Mouse (Mus musculus) CD4-positive, CD25-positive, alpha-beta regulatory T cell, adult 4 months (primary cell): ENCODE measurements around the gene Dhx34. TPM values are rescaled to one million over a fixed set of nuclear protein-coding genes. Genes with fewer than 3 reads are reported as not detected.

ENCODE experiments used
- ATAC-seq: one replicate; pipeline ENCODE4 v1.8.0; 2017
- polyA plus RNA-seq, 2 experiments: library from polyadenylated mRNA; unstranded; fragments of 100-300 nt; shearing (Covaris generic); gene quantifications; one replicate each; pipeline ENCODE4 v1.2.1; 2017

Dhx34 gene
- polyA plus RNA-seq, 2 experiments from 2014 or later = 9.3 to 13.7 TPM

DNA sequence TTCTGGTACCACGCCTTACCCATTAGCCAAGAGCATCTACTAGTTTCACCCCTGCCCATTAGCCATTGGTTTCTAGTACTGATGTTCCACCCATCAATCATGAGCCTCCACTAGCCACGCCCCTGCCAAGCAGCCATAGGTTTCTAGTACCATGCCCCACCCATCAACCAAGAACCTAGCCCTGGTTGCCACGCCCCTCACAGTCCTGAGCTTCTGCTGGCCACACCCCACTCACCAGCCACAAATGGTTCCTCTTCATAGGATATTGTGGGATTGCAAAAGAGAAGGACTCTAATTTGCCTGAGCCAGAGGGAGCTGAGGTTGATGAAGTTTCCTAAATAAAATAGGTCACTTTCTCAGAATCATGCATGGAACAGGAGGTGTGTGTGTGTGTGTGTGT, 61.1 kb downstream of the Dhx34 start:
- ATAC-seq = no peak

DNA sequence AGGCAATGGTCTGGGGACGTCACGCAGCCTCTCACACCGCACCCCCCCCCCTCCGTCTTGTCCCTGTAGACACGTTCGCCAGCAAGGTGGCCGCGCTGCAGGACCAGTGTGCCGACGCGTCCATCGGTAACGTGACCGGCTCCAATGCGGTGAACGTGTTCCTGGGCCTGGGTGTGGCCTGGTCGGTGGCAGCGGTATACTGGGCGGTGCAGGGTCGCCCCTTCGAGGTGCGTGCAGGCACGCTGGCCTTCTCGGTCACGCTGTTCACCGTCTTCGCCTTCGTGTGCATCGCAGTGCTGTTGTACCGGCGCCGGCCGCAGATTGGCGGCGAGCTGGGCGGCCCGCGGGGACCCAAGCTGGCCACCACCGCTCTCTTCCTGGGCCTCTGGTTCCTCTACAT, 63.1 kb downstream of the Dhx34 start:
- ATAC-seq = no peak

- ATAC-seq = no peak
These were observed 65.6 kb downstream of the Dhx34 start for GRCm38 (mm10) chr7:16156105-16156714.

DNA sequence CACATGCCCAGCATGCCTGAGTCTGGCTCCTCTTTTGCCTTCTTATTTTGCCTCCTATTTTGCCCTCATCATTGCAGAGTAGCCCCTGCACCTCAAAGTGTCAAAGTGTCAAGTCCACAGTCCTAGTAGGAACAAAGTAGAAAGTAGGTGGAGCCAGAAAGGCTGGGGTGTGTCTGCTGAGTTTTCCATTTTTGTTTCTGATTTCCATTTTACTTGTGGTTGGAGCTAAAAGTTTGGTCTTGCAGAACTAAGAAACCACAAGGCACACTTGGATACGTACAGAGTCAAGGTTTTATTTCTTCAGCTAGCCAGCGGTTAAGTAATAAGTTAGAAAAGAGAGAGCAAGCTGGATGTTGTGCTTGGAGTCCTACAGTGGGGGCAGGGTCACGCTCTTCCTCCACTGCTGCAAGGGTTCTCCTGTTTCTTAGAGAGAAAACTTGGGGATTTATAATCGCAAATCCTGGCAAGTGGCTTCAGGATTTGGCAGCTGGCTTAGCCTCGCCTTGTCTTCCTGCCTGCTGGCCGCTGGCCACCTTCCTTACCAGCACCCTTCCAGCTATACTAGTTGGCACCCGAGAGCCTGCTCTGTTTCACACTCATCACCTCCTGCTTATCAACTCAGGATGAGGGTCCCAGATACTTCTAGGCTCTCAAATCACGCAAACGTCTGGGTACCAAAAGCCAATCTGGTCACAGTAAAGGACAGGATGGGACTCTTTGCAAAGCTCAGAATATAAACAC, 66.5 kb downstream of the Dhx34 start:
- ATAC-seq = no peak

GRCm38 (mm10) chr7:16153522-16153921, 68.3 kb downstream of the Dhx34 start:
- peak; percentile 71 for ATAC-seq

GRCm38 (mm10) chr7:16150191-16151145, 71.4 kb downstream of the Dhx34 start:
- no peak for ATAC-seq

DNA sequence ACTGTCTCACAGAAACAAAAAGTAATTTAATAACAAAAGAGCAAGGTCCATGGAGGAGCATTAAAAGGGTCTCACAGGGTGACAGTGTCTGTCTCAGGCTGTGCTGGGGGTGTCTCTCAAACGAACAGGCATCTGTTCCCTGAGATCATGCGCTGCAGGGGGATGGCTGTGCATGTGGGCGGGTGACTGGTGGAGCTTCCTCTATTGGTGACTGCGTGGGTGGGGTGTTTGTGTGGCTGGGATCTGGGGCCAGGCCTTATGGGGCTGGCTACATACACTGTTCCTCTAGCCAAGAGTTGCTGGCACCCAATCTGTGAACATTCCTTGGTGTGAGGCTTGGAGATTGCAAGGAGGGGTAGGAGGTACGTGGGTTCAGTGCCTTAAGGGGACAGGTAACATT, 72.6 kb downstream of the Dhx34 start:
- ATAC-seq = no peak

GRCm38 (mm10) chr7:16147643-16148042, 74.2 kb downstream of the Dhx34 start:
- ATAC-seq = no peak

Other genes with a start within 250 kb of the Dhx34 start
- gene Bicra, start 174.1 kb downstream of the Dhx34 start, polyA plus RNA-seq = 1 to 10 TPM; 3.6 to 3.9 TPM
- gene Zfp541, start 160.2 kb downstream of the Dhx34 start, polyA plus RNA-seq = not detected
- 100 to 1,000 TPM; 198 to 297 TPM for gene Napa, start 123.6 kb downstream of the Dhx34 start, polyA plus RNA-seq
- 10 to 100 TPM; 22.0 to 32.9 TPM for gene Kptn, start 102.1 kb downstream of the Dhx34 start, polyA plus RNA-seq
- gene Slc8a2, start 92.2 kb downstream of the Dhx34 start, polyA plus RNA-seq = not detected
- gene Meis3, start 46.9 kb downstream of the Dhx34 start, polyA plus RNA-seq = 10 to 100 TPM; 23.0 to 26.2 TPM
- under 1 TPM in 1 of 2 experiments, not detected in 1; 0.15 TPM for gene C5ar2, start 22.1 kb upstream of the Dhx34 start, polyA plus RNA-seq
- not detected for gene C5ar1, start 37.5 kb upstream of the Dhx34 start, polyA plus RNA-seq
- gene Inafm1, start 51.6 kb upstream of the Dhx34 start, polyA plus RNA-seq = 1 to 10 TPM; 1.0 to 2.3 TPM
- 10 to 100 TPM in 1 of 2 experiments, 1 to 10 TPM in 1; 7.6 to 13.1 TPM for gene Ccdc9, start 64.8 kb upstream of the Dhx34 start, polyA plus RNA-seq
- 1 to 10 TPM in 1 of 2 experiments, not detected in 1; 1.2 TPM for gene Bbc3, start 86.4 kb upstream of the Dhx34 start, polyA plus RNA-seq
- gene Sae1, start 165.8 kb upstream of the Dhx34 start, polyA plus RNA-seq = 10 to 100 TPM; 69.0 to 85.6 TPM
- 10 to 100 TPM; 13.5 to 18.0 TPM for gene Zc3h4, start 178.9 kb upstream of the Dhx34 start, polyA plus RNA-seq
- 1 to 10 TPM; 2.5 to 4.9 TPM for gene Tmem160, start 230.7 kb upstream of the Dhx34 start, polyA plus RNA-seq